Mouse (Mus musculus): ENCODE results near the gene Srp54a. TPM values are rescaled to one million over a fixed set of nuclear protein-coding genes. Genes with fewer than 3 reads are reported as not detected.
"Not testable (repeated sequence)": the region's sequence is repeated elsewhere in the genome, so short reads cannot be mapped to it uniquely, and the experiment has no call there.

The Srp54a gene
- total RNA-seq, 2 experiments from 2014 or later: 83.0 to 84.9 TPM

DNA sequence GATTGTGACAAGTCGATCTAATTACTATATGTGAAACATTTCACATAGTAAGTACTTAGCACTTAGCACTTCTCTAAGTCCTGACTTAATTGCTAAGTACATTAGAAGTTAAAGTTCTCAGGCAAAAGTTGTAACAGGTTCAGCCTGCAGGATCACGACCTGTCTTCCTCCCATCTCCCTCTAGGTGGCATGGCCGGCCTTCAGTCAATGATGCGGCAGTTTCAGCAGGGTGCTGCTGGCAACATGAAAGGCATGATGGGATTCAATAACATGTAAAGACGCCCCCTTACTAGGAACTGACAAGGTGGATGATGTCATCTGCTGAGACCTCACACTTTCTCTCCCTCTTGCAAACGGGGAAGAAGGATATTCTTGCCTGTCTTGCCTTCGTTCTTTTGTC, 32.6 kb downstream of the Srp54a start:
- intact Hi-C loops (cut with DNase I); DNase-seq (ENCODE audit: low spot score in 2 of 2): not testable (repeated sequence)

DNA sequence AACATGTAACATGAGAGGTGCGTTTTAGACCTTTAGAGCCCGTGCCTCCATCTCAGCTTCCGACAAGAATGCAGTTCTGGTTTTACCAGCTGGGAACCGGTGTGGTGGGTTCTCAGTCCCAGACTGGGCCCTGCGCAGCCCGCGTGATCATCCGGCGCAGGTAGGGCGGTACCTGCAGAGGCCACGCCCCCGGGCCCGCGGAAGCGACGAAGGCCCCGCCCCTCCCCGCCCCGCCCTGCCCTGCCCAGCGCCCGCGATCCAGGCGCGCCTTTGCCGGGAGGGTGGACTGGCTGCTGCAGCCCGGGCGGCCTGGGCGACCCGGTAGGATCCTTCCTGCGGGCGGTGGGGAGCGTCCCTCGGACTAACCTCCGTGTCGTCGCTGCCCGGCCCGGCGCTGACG, 44.2 kb downstream of the Srp54a start, which contains the start of gene Fam177a:
Gene Fam177a (plus strand): TSS at position 228 of the 400 bp plus-strand sequence.
- intact Hi-C loops (cut with DNase I); DNase-seq (ENCODE audit: low spot score in 2 of 2): not testable (repeated sequence)

DNA sequence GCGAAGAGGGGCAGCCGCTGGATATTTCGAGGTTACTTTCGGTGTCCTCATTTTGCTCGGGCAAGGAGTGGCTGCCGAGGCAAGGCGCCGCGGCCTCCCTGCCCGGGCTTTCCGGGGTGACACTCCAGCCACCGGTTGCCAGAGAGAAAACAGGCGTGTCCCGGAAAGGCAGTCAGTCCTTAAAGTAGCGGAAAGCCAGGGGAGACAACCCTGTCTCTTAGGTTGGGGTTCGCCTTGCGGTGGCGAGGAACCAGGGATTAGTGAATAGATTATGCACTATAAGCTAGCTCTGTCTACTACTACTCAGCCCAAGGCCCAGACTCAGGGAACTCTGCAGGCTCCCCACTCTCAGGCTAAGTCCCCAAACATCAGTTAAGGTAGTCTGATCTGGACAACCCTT, 44.7 kb downstream of the Srp54a start:
- intact Hi-C loops (cut with DNase I); DNase-seq (ENCODE audit: low spot score in 2 of 2): not testable (repeated sequence)

DNA sequence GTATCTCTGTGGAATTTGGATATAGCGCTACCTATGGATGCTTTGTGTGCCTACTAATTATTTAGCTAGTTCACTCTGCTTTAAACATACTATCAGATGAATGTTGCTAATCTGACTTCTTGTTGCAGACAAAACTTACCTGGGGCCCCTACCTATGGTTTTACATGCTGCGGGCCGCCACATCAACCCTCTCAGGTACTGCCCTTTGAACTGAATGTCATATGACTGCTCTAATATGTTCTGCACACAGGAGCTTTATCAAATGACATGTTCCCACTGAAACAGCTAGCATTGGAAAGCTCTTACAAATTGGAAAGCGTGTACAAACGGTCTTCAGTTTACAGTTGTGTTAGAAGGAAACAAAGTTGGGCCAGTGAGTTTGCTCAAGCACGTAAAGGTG, 55.5 kb downstream of the Srp54a start:
- intact Hi-C loops (cut with DNase I); DNase-seq (ENCODE audit: low spot score in 2 of 2): not testable (repeated sequence)

DNA sequence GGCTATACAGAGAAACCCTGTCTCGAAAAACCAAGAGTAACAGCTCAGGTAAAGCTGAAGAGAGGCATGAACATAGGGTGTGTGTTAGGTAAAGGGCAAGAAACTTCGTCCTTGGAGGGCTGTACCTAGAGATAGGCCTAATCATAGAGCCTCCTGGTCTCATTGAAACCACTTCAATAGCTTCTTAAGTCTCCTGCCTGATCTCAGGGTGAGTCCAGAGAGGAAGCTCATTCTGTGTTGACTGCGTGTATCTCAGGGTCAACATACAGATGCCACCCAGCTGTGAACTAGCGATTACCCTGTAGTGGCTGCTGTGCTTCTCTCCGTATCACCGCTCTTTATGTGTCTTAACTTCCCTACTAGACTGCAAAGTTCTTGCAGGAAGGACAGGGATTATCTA, 57.8 kb downstream of the Srp54a start:
- DNase-seq (ENCODE audit: low spot score in 2 of 2); intact Hi-C loops (cut with DNase I): not testable (repeated sequence)

DNA sequence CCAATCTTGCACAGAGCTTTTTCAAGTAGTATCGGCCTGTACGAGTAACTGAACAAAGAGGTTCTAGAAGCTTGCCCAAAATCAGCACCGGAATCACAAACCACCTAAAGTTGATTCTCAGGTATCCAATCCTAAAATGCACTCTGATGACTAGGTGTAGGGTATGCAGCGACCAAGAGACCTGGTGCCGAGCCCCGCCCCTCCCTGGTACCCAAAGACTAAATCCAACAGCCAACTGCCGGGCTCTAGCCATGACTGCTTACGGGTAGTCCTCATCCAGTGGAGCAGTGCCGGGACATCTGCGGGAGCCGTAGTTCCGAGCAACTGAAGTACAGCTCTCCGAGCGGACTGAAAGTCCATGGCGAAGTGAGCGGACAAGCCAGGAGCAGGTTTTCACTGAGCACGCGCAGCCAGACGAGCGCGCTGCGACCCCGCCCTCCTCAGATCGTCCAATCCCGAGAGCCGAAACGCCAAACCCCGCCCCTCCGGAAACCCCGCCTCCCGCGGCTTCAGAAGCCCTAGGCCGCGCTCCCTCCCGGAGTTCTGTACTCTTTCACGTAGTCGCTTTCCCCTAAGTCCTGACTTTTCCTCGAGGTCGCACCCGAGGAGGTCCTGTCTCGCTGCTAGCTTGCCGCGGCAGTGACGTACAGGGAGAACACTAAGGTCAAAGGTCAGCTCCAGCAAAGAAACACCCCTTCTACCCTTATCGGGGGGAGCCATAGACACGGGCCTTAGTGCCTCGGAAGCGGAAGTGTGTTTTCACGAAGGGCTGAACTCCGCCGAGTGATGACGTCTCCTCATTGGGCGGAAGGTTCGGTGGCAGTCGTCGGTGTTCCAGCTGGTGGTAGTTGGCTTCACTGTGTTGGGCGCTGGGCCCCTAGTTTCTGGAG, 74.7 kb downstream of the Srp54a start, which contains the start of gene Srp54b:
Gene Srp54b (plus strand): TSS at position 546 of the 890 bp plus-strand sequence.
- DNase-seq (ENCODE audit: low spot score in 2 of 2); intact Hi-C loops (cut with DNase I): not testable (repeated sequence)

DNA sequence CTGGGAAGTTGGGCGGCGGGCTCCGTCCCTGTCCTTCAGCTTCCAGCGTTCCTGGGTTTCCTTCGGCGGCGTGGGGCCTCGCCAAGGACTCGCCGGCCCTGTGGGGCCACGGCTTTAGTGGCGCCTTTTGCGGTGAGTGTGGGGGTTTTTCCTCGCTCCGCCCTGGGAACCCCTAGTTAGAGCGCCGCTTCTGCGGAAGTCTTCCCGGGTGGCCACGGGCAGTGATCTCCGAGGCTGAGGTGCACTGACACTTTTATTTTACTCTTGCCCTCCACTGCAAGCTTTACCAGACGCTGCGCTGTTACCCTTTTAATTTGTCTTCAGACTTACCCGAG, 75.4 kb downstream of the Srp54a start:
- intact Hi-C loops (cut with DNase I); DNase-seq (ENCODE audit: low spot score in 2 of 2): not testable (repeated sequence)

Other genes starting within 250 kb of the Srp54a start
- 100 to 1,000 TPM; 106 to 113 TPM for gene Cfl2, start 217.4 kb upstream of the Srp54a start, total RNA-seq (2021)
- gene Gm20403, start 93.7 kb upstream of the Srp54a start, total RNA-seq (2021): not detected
- 1 to 10 TPM; 2.4 to 5.3 TPM for gene Baz1a, start 65.9 kb upstream of the Srp54a start, total RNA-seq (2021)
- 10 to 100 TPM in 1 of 2 experiments, 1 to 10 TPM in 1; 8.2 to 13.2 TPM for gene 2700097O09Rik, start 152 bp upstream of the Srp54a start, total RNA-seq (2021)
- 10 to 100 TPM; 18.2 TPM for gene Fam177a, start 44.2 kb downstream of the Srp54a start, total RNA-seq (2021)
- gene Srp54b, start 74.8 kb downstream of the Srp54a start, total RNA-seq (2021): 10 to 100 TPM; 51.8 to 57.4 TPM
- 1 to 10 TPM in 1 of 2 experiments, not detected in 1; 1.9 TPM for gene 1700047I17Rik2, start 119.3 kb downstream of the Srp54a start, total RNA-seq (2021)
- gene Srp54c, start 149.9 kb downstream of the Srp54a start, total RNA-seq (2021): 10 to 100 TPM; 36.0 to 37.3 TPM
- 1 to 10 TPM; 7.5 to 8.7 TPM for gene 1110008L16Rik, start 219.3 kb downstream of the Srp54a start, total RNA-seq (2021)
- 10 to 100 TPM; 11.0 to 13.0 TPM for gene Ppp2r3c, start 222.7 kb downstream of the Srp54a start, total RNA-seq (2021)

Measured in left cerebral cortex, postnatal 36 days (tissue).